Mouse (Mus musculus) ES-Bruce4 (cell line): ENCODE data around the gene Gm3285.

ENCODE experiments used
- CTCF ChIP-seq: IDR thresholded peaks from one replicate; pipeline ENCODE4 v1.8.1; 2011; ENCODE audit warnings: low read depth, low read length
- POLR2A ChIP-seq: IDR thresholded peaks from one replicate; pipeline ENCODE4 v1.8.1; 2011; ENCODE audit warnings: low read length; ENCODE audit not compliant: insufficient read depth

DNA sequence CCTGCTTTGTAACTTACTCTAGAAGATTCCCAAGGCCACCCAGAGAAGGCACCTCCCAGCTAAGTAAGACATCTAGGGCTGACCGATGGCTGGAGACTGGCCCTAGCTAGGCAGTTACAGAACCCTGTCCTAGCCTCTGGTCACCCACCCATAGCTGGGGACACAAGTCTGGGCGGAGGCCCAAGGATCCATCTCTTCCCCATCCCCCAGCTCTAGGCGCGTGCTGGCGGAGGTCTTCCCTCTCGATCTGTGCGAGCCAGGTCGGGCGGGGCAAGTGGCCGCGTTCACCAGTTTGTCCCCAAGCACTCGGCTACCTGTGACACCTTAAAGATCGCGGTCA, 40.1 kb downstream of the Gm3285 start:
- no peak for TF ChIP-seq CTCF
- no peak for TF ChIP-seq POLR2A
